Mouse (Mus musculus) frontal cortex, adult 2 months (tissue): ENCODE results near the gene Bricd5. TPM values are rescaled to one million over a fixed set of nuclear protein-coding genes. Genes with fewer than 3 reads are reported as not detected.

ENCODE experiments used
- DNase-seq, 2 experiments: peaks; one replicate each; pipeline ENCODE4 v3.0.0; 2022; ENCODE audit warnings: low spot score in 1 of 2; ENCODE audit errors: extremely low spot score in 1 of 2
- polyA plus RNA-seq: library from polyadenylated mRNA; depleted of rRNA; stranded (reverse); fragments of >200 nt; gene quantifications from 2 replicates; pipeline ENCODE4 v1.2.3, GENCODE M21; 2012; rRNA removed

Bricd5 gene
- polyA plus RNA-seq, 1 experiment = 2.1 TPM

GRCm38 (mm10) chr17:24513609-24514008 lies 39.9 kb downstream of the Bricd5 start:
- peak in 1 of 2 experiments; percentile 86 for DNase-seq

GRCm38 (mm10) chr17:24514270-24515257 lies 40.9 kb downstream of the Bricd5 start:
- DNase-seq = no peak

GRCm38 (mm10) chr17:24520450-24520849 lies 46.8 kb downstream of the Bricd5 start:
- no peak for DNase-seq

- DNase-seq = no peak
These were observed 51.0 kb downstream of the Bricd5 start for GRCm38 (mm10) chr17:24524734-24525133.

Other genes with a start within 250 kb of the Bricd5 start
- 3.3 and 4.4 TPM in 2 replicates for gene Ccnf, start 222.4 kb upstream of the Bricd5 start, polyA plus RNA-seq
- 0.90 and 1.0 TPM in 2 replicates for gene Abca17, start 122.8 kb upstream of the Bricd5 start, polyA plus RNA-seq
- gene Abca3, start 121.9 kb upstream of the Bricd5 start, polyA plus RNA-seq = 44.7 and 47.6 TPM in 2 replicates
- gene Rnps1, start 59.3 kb upstream of the Bricd5 start, polyA plus RNA-seq = 269 and 276 TPM in 2 replicates
- gene Eci1, start 47.2 kb upstream of the Bricd5 start, polyA plus RNA-seq = 50.0 and 55.9 TPM in 2 replicates
- 18.3 and 22.9 TPM in 2 replicates for gene Dnase1l2, start 30.8 kb upstream of the Bricd5 start, polyA plus RNA-seq
- gene E4f1, start 3.6 kb upstream of the Bricd5 start, polyA plus RNA-seq = 86.1 and 86.4 TPM in 2 replicates
- 85.4 and 95.8 TPM in 2 replicates for gene Pgp, start 3.5 kb upstream of the Bricd5 start, polyA plus RNA-seq
- gene Mlst8, start 5.2 kb downstream of the Bricd5 start, polyA plus RNA-seq = 37.9 and 45.7 TPM in 2 replicates
- gene Caskin1, start 14.7 kb downstream of the Bricd5 start, polyA plus RNA-seq = 116 and 124 TPM in 2 replicates
- gene Traf7, start 54.1 kb downstream of the Bricd5 start, polyA plus RNA-seq = 194 and 212 TPM in 2 replicates
- 97.2 and 118 TPM in 2 replicates for gene Rab26, start 60.3 kb downstream of the Bricd5 start, polyA plus RNA-seq
- gene Pkd1, start 76.0 kb downstream of the Bricd5 start, polyA plus RNA-seq = 85.1 and 85.3 TPM in 2 replicates
- gene Tsc2, start 158.7 kb downstream of the Bricd5 start, polyA plus RNA-seq = 175 and 194 TPM in 2 replicates
- 8.8 and 10.7 TPM in 2 replicates for gene Nthl1, start 158.8 kb downstream of the Bricd5 start, polyA plus RNA-seq
- 80.5 and 83.9 TPM in 2 replicates for gene Slc9a3r2, start 176.4 kb downstream of the Bricd5 start, polyA plus RNA-seq
- gene Npw, start 184.6 kb downstream of the Bricd5 start, polyA plus RNA-seq = 0.65 TPM in 1 of 2 replicates, not detected in the other
- gene Zfp598, start 195.8 kb downstream of the Bricd5 start, polyA plus RNA-seq = 53.8 and 59.4 TPM in 2 replicates
- 170 and 183 TPM in 2 replicates for gene Syngr3, start 216.1 kb downstream of the Bricd5 start, polyA plus RNA-seq
- gene Gfer, start 222.3 kb downstream of the Bricd5 start, polyA plus RNA-seq = 22.6 and 24.1 TPM in 2 replicates
- gene Noxo1, start 222.3 kb downstream of the Bricd5 start, polyA plus RNA-seq = 5.9 and 6.7 TPM in 2 replicates
- gene Tbl3, start 233.8 kb downstream of the Bricd5 start, polyA plus RNA-seq = 56.1 and 56.2 TPM in 2 replicates
- 0.11 and 0.38 TPM in 2 replicates for gene Rnf151, start 244.2 kb downstream of the Bricd5 start, polyA plus RNA-seq
- 967 and 1,066 TPM in 2 replicates for gene Rps2, start 244.2 kb downstream of the Bricd5 start, polyA plus RNA-seq